Mouse (Mus musculus): ENCODE measurements around the gene Ubap2l. TPM values are rescaled to one million over a fixed set of nuclear protein-coding genes. Genes with fewer than 3 reads are reported as not detected.

Ubap2l gene
- polyA plus RNA-seq, 1 experiment = not detected

DNA sequence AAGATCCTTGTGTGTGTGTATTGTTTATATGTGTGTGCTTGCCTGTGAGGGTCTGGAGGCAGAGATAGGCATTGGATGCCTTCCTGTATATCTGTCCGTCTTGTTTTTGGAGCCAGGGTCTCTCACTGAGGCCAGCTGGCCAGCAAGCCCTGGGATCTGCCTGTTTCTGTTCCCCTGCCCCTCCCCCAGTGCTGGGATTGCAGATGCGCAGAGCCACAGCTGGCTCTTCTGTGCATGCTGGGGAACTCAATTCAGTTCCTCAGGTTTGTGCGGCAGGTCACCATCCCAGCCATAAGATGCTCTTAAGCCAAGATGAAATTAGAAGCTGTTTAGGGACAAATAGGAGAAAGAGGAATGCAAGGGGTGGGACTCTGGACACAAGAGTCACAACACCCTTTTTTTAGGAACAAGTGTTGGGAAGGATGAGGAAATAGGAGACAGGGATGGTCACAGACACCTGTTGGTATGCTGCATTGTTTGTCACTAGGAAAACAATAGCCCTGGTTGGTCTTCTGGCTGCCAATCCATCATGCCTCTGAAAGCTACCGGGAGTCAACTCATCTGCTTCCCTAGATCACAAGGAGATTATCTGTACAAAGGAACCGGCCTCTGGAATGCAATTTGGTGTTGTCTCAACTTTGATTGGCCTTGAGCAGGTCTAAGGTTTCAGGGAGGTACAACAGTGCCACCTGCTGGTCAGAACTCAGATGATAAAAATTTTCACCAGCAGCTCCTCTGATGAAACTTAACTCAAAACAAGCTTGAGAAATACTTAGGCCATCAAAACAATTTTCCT lies 24.7 kb upstream of the Ubap2l start:
- 19% methylated on average over 5 of the region's 5 CpGs for WGBS
- Histone ChIP-seq H3K27ac (ENCODE audit: insufficient read depth, low read depth, low read length) (no peak overlapping the region), H3K4me1 (ENCODE audit: control insufficient read depth, insufficient read depth, low read length) (peaks cover 4% of the 10 kb centered on the region; the same call in 1 of the 2 replicates), H3K4me3 (ENCODE audit: insufficient read depth, low read depth, low read length) (no peak overlapping the region)
- TF ChIP-seq POLR2A (IDR thresholded peaks at IDR 0.05; ENCODE audit: insufficient read depth, low read depth, low read length) (no peak), CTCF (IDR thresholded peaks at IDR 0.05; ENCODE audit: insufficient read depth, low read depth, low read length) (no peak)

GRCm38 (mm10) chr3:90072294-90072693 lies 19.9 kb upstream of the Ubap2l start, which contains the start of gene Tpm3:
Gene Tpm3, plus strand, starts transcription at chr3:90072649.
- Histone ChIP-seq H3K27ac (ENCODE audit: insufficient read depth, low read depth, low read length) (no peak within 1 kb of the TSS), H3K4me3 (ENCODE audit: insufficient read depth, low read depth, low read length) (no peak within 1 kb of the TSS), H3K4me1 (ENCODE audit: control insufficient read depth, insufficient read depth, low read length) (0 out of 2 replicates have a peak, but pooled peaks cover 2% of the 10 kb centered on the region)
- WGBS = 77% methylated on average over 4 of the region's 4 CpGs
- TF ChIP-seq POLR2A (IDR thresholded peaks at IDR 0.05; ENCODE audit: insufficient read depth, low read depth, low read length) (no peak), CTCF (IDR thresholded peaks at IDR 0.05; ENCODE audit: insufficient read depth, low read depth, low read length) (no peak)

DNA sequence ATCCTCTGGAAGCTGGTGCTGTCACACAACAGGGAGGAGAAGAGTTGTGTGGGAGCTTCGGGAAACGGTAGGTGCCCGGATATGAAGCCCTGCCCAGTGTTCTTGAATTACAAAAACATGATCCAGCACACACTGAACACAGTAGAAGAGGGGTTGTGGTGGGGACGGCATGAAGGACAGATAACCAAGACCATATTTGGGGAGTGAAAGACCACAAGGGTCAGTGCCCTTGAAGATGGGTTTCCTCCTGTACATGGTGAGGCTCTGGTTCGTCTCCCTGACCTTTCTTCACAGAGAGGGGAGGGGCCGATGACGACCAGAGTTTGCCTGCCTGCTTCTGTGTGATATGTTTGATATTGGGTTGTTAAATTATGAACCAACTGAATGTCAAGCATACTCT lies 17.3 kb upstream of the Ubap2l start:
- Histone ChIP-seq H3K4me1 (ENCODE audit: control insufficient read depth, insufficient read depth, low read length) (0 out of 2 replicates have a peak, but pooled peaks cover 2% of the 10 kb centered on the region), H3K4me3 (ENCODE audit: insufficient read depth, low read depth, low read length) (no peak overlapping the region), H3K27ac (ENCODE audit: insufficient read depth, low read depth, low read length) (no peak overlapping the region)
- TF ChIP-seq POLR2A (IDR thresholded peaks at IDR 0.05; ENCODE audit: insufficient read depth, low read depth, low read length) (no peak), CTCF (IDR thresholded peaks at IDR 0.05; ENCODE audit: insufficient read depth, low read depth, low read length) (no peak)
- 86% methylated on average over 7 of the region's 7 CpGs for WGBS

GRCm38 (mm10) chr3:90067851-90068250 lies 15.4 kb upstream of the Ubap2l start:
- WGBS = 70% methylated on average over 4 of the region's 4 CpGs
- no peak overlapping the region for H3K27ac ChIP-seq (ENCODE audit: insufficient read depth, low read depth, low read length)
- TF ChIP-seq POLR2A (IDR thresholded peaks at IDR 0.05; ENCODE audit: insufficient read depth, low read depth, low read length) = no peak
- no peak for TF ChIP-seq CTCF (IDR thresholded peaks at IDR 0.05; ENCODE audit: insufficient read depth, low read depth, low read length)
- H3K4me3 ChIP-seq (ENCODE audit: insufficient read depth, low read depth, low read length) = no peak overlapping the region
- H3K4me1 ChIP-seq (ENCODE audit: control insufficient read depth, insufficient read depth, low read length) = 0 out of 2 replicates have a peak, but pooled peaks cover 2% of the 10 kb centered on the region

GRCm38 (mm10) chr3:90065553-90065952 lies 13.1 kb upstream of the Ubap2l start:
- TF ChIP-seq POLR2A (IDR thresholded peaks at IDR 0.05; ENCODE audit: insufficient read depth, low read depth, low read length) = no peak
- TF ChIP-seq CTCF (IDR thresholded peaks at IDR 0.05; ENCODE audit: insufficient read depth, low read depth, low read length) = peak; percentile 29; the same call in 1 of the 2 replicates
- WGBS = 60% methylated on average over 3 of the region's 3 CpGs
- Histone ChIP-seq H3K27ac (ENCODE audit: insufficient read depth, low read depth, low read length) (no peak overlapping the region), H3K4me1 (ENCODE audit: control insufficient read depth, insufficient read depth, low read length) (0 out of 2 replicates have a peak, but pooled peaks cover 2% of the 10 kb centered on the region), H3K4me3 (ENCODE audit: insufficient read depth, low read depth, low read length) (no peak overlapping the region)

DNA sequence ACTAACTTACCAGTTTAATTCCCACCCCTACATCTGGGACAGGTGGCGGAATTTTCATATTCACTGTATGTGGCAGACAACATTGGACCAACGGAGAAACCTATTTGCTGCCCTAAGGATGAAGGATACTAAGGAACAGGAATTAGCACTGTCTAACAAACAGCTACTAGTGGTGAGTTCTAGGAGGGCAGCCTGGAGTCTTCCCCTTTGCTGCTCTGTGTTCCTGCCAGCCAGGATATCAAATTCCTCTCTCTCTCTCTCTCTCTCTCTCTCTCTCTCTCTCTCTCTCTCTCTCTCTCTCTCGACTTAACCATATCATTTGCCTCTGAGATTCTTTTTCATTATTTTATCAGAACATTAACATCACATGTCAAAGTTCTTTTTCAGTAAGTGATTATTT lies 12.0 kb upstream of the Ubap2l start:
- no peak for TF ChIP-seq POLR2A (IDR thresholded peaks at IDR 0.05; ENCODE audit: insufficient read depth, low read depth, low read length)
- TF ChIP-seq CTCF (IDR thresholded peaks at IDR 0.05; ENCODE audit: insufficient read depth, low read depth, low read length) = no peak
- no peak overlapping the region for H3K27ac ChIP-seq (ENCODE audit: insufficient read depth, low read depth, low read length)
- WGBS = 73% methylated on average over 3 of the region's 3 CpGs
- no peak overlapping the region for H3K4me3 ChIP-seq (ENCODE audit: insufficient read depth, low read depth, low read length)
- 0 out of 2 replicates have a peak, but pooled peaks cover 2% of the 10 kb centered on the region for H3K4me1 ChIP-seq (ENCODE audit: control insufficient read depth, insufficient read depth, low read length)

- Histone ChIP-seq H3K27ac (ENCODE audit: insufficient read depth, low read depth, low read length) (no peak overlapping the region), H3K4me1 (ENCODE audit: control insufficient read depth, insufficient read depth, low read length) (no peaks in the 10 kb centered on the region), H3K4me3 (ENCODE audit: insufficient read depth, low read depth, low read length) (no peak overlapping the region)
- TF ChIP-seq POLR2A (IDR thresholded peaks at IDR 0.05; ENCODE audit: insufficient read depth, low read depth, low read length) = no peak
- TF ChIP-seq CTCF (IDR thresholded peaks at IDR 0.05; ENCODE audit: insufficient read depth, low read depth, low read length) = no peak
- 49% methylated on average over 2 of the region's 2 CpGs for WGBS
Observed at GRCm38 (mm10) chr3:90062539-90062938, 10.1 kb upstream of the Ubap2l start.

- no peaks in the 10 kb centered on the region for H3K4me1 ChIP-seq (ENCODE audit: control insufficient read depth, insufficient read depth, low read length)
- WGBS = 91% methylated on average over 6 of the region's 6 CpGs
- no peak overlapping the region for H3K27ac ChIP-seq (ENCODE audit: insufficient read depth, low read depth, low read length)
- TF ChIP-seq POLR2A (IDR thresholded peaks at IDR 0.05; ENCODE audit: insufficient read depth, low read depth, low read length) (no peak), CTCF (IDR thresholded peaks at IDR 0.05; ENCODE audit: insufficient read depth, low read depth, low read length) (no peak)
- H3K4me3 ChIP-seq (ENCODE audit: insufficient read depth, low read depth, low read length) = no peak overlapping the region
Observed at GRCm38 (mm10) chr3:90061549-90061948, 9.1 kb upstream of the Ubap2l start.

All from olfactory bulb, adult 2 months (tissue).